Mouse (Mus musculus) heart, postnatal 0 days (tissue): ENCODE measurements around the gene Ascc2.

Experiments used
- CTCF ChIP-seq: IDR thresholded peaks from 2 replicates; pipeline ENCODE4 v1.5.1; 2016; ENCODE audit warnings: antibody characterized with exemption, control low read depth, low read depth
- EP300 ChIP-seq: IDR thresholded peaks from 2 replicates; pipeline ENCODE4 v1.6.1; 2016; ENCODE audit warnings: antibody characterized with exemption, low read depth

- TF ChIP-seq CTCF (no peak), EP300 (no peak)
These were observed 22.3 kb downstream of the Ascc2 start for GRCm38 (mm10) chr11:4659818-4660217.
